Mouse (Mus musculus) embryonic facial prominence, embryonic 10.5 days (tissue): ENCODE results near the gene Hist1h4d. TPM values are rescaled to one million over a fixed set of nuclear protein-coding genes. Genes with fewer than 3 reads are reported as not detected.
"Not testable (repeated sequence)": the region's sequence is repeated elsewhere in the genome, so short reads cannot be mapped to it uniquely, and the experiment has no call there.

ENCODE experiments used
- DNase-seq: peaks from one replicate; pipeline ENCODE4 v3.0.0-alpha.2; 2017; ENCODE audit warnings: low spot score
- H3K27ac ChIP-seq: fragments of 300-500 bp; sonication (generic); replicated peaks from 2 replicates; pipeline ENCODE4 v1.5.1; 2016; ENCODE audit warnings: mild to moderate bottlenecking
- H3K27me3 ChIP-seq: fragments of 300-500 bp; sonication (generic); replicated peaks from 2 replicates; pipeline ENCODE4 v1.6.1; 2016; ENCODE audit warnings: low read depth, mild to moderate bottlenecking; ENCODE audit not compliant: poor library complexity, severe bottlenecking
- H3K36me3 ChIP-seq: fragments of 300-500 bp; sonication (generic); replicated peaks from 2 replicates; pipeline ENCODE4 v1.6.1; 2016; ENCODE audit warnings: mild to moderate bottlenecking, moderate library complexity
- H3K4me1 ChIP-seq: fragments of 300-500 bp; sonication (generic); 2 replicates; pipeline ENCODE4 v1.6.1; 2016
- H3K4me3 ChIP-seq: fragments of 300-500 bp; sonication (generic); 2 replicates; pipeline ENCODE4 v1.5.1; 2016; ENCODE audit warnings: mild to moderate bottlenecking, moderate library complexity
- H3K9me3 ChIP-seq: fragments of 300-500 bp; sonication (generic); 2 replicates; pipeline ENCODE4 v1.6.1; 2016; ENCODE audit warnings: mild to moderate bottlenecking
- WGBS: fragments of 180-500 bp; shearing (Covaris S2); methylation state at CpG from one replicate; pipeline ENCODE4 v1.1.7; 2016; 5-methylcytosine and 5-hydroxymethylcytosine counted together
- polyA plus RNA-seq: library from polyadenylated mRNA; unstranded; fragments of >200 nt; fragmentation: Nextera tagmentation; extraction: Ambion mirVana; gene quantifications from 2 replicates; pipeline ENCODE4 v1.2.1, GENCODE M21; 2016

Gene Hist1h4d
- polyA plus RNA-seq, 1 experiment from 2014 or later: 97.2 TPM

- Histone ChIP-seq H3K9me3 (no peaks in the 10 kb centered on the region), H3K27ac (no peak overlapping the region), H3K36me3 (no peaks in the 10 kb centered on the region), H3K27me3 (no peaks in the 10 kb centered on the region), H3K4me1 (peaks cover 4% of the 10 kb centered on the region), H3K4me3 (no peak overlapping the region)
- peak; percentile 76 for DNase-seq
- 8% methylated on average over 9 of the region's 9 CpGs for WGBS
These were observed 16.6 kb downstream of the Hist1h4d start for GRCm38 (mm10) chr13:23597957-23598356.

- no peak overlapping the region for H3K4me3 ChIP-seq
- no peaks in the 10 kb centered on the region for H3K27me3 ChIP-seq
- H3K4me1 ChIP-seq: no peaks in the 10 kb centered on the region
- no peaks in the 10 kb centered on the region for H3K9me3 ChIP-seq
- 81% methylated on average over 7 of the region's 7 CpGs for WGBS
- no peaks in the 10 kb centered on the region for H3K36me3 ChIP-seq
- H3K27ac ChIP-seq: no peak overlapping the region
- no peak for DNase-seq
These were observed 21.8 kb downstream of the Hist1h4d start for GRCm38 (mm10) chr13:23603182-23603699.

- 89% methylated on average over 3 of the region's 3 CpGs for WGBS
- no peak overlapping the region for H3K27ac ChIP-seq
- H3K27me3 ChIP-seq: no peaks in the 10 kb centered on the region
- DNase-seq: no peak
- H3K36me3 ChIP-seq: no peaks in the 10 kb centered on the region
- H3K4me3 ChIP-seq: no peak overlapping the region
- no peaks in the 10 kb centered on the region for H3K9me3 ChIP-seq
- no peaks in the 10 kb centered on the region for H3K4me1 ChIP-seq
These were observed 23.1 kb downstream of the Hist1h4d start for GRCm38 (mm10) chr13:23604452-23604851.

- H3K27me3 ChIP-seq: no peaks in the 10 kb centered on the region
- no peaks in the 10 kb centered on the region for H3K4me1 ChIP-seq
- H3K27ac ChIP-seq: no peak overlapping the region
- 89% methylated on average over 3 of the region's 3 CpGs for WGBS
- no peak for DNase-seq
- H3K4me3 ChIP-seq: no peak overlapping the region
- no peaks in the 10 kb centered on the region for H3K9me3 ChIP-seq
- no peaks in the 10 kb centered on the region for H3K36me3 ChIP-seq
These were observed 23.7 kb downstream of the Hist1h4d start for GRCm38 (mm10) chr13:23605052-23605451.

- no peak for DNase-seq
- H3K27me3 ChIP-seq: no peaks in the 10 kb centered on the region
- 86% methylated on average over 4 of the region's 4 CpGs for WGBS
These were observed 27.8 kb downstream of the Hist1h4d start for GRCm38 (mm10) chr13:23609209-23609608.

GRCm38 (mm10) chr13:23609844-23610243 lies 28.4 kb downstream of the Hist1h4d start:
- H3K36me3 ChIP-seq: no peaks in the 10 kb centered on the region
- DNase-seq: no peak
- H3K4me1 ChIP-seq: no peaks in the 10 kb centered on the region
- no peaks in the 10 kb centered on the region for H3K27me3 ChIP-seq
- H3K27ac ChIP-seq: no peak overlapping the region
- no peak overlapping the region for H3K4me3 ChIP-seq
- H3K9me3 ChIP-seq: no peaks in the 10 kb centered on the region

More at GRCm38 (mm10) chr13:23609209-23609608, 27.8 kb downstream of the Hist1h4d start:
- H3K4me3 ChIP-seq: no peak overlapping the region
- H3K4me1 ChIP-seq: no peaks in the 10 kb centered on the region
- no peaks in the 10 kb centered on the region for H3K9me3 ChIP-seq
- H3K27ac ChIP-seq: no peak overlapping the region
- no peaks in the 10 kb centered on the region for H3K36me3 ChIP-seq

- Histone ChIP-seq H3K36me3 (no peaks in the 10 kb centered on the region), H3K27me3 (no peaks in the 10 kb centered on the region), H3K9me3 (no peaks in the 10 kb centered on the region), H3K27ac (no peak overlapping the region), H3K4me1 (no peaks in the 10 kb centered on the region), H3K4me3 (no peak overlapping the region)
- DNase-seq: no peak
- WGBS: 70% methylated on average over 2 of the region's 2 CpGs
These were observed 29.0 kb downstream of the Hist1h4d start for GRCm38 (mm10) chr13:23610393-23610792.

- no peaks in the 10 kb centered on the region for H3K36me3 ChIP-seq
- no peak overlapping the region for H3K4me3 ChIP-seq
- no peaks in the 10 kb centered on the region for H3K4me1 ChIP-seq
- no peak overlapping the region for H3K27ac ChIP-seq
- 94% methylated on average over 3 of the region's 3 CpGs for WGBS
- no peaks in the 10 kb centered on the region for H3K9me3 ChIP-seq
- DNase-seq: no peak
- no peaks in the 10 kb centered on the region for H3K27me3 ChIP-seq
These were observed 30.2 kb downstream of the Hist1h4d start for GRCm38 (mm10) chr13:23611638-23612037.

GRCm38 (mm10) chr13:23620056-23620732 lies 38.8 kb downstream of the Hist1h4d start:
- Histone ChIP-seq H3K9me3 (no peaks in the 10 kb centered on the region), H3K27me3 (no peaks in the 10 kb centered on the region), H3K4me3 (peak overlapping the region; percentile 76), H3K4me1 (peaks cover 18% of the 10 kb centered on the region), H3K27ac (peak overlapping the region; percentile 97), H3K36me3 (no peaks in the 10 kb centered on the region)
- WGBS: 65% methylated on average over 12 of the region's 12 CpGs
- no peak for DNase-seq

- no peaks in the 10 kb centered on the region for H3K9me3 ChIP-seq
- no peaks in the 10 kb centered on the region for H3K36me3 ChIP-seq
- no peaks in the 10 kb centered on the region for H3K27me3 ChIP-seq
- peak within 1 kb of the TSS; percentile 76 for H3K4me3 ChIP-seq
- H3K27ac ChIP-seq: peak within 1 kb of the TSS; percentile 97
- DNase-seq: peak; percentile 74
- 1% methylated on average over 27 of the region's 27 CpGs for WGBS
- peaks cover 18% of the 10 kb centered on the region for H3K4me1 ChIP-seq
These were observed 39.5 kb downstream of the Hist1h4d start, which contains the start of gene Hist1h2be for GRCm38 (mm10) chr13:23620733-23621531. Gene Hist1h2be (minus strand): TSS chr13:23621124.

GRCm38 (mm10) chr13:23621532-23622174 lies 40.3 kb downstream of the Hist1h4d start:
- Histone ChIP-seq H3K27ac (peak overlapping the region; percentile 97), H3K9me3 (no peaks in the 10 kb centered on the region), H3K27me3 (0 out of 2 replicates have a peak, but pooled peaks cover 2% of the 10 kb centered on the region), H3K36me3 (no peaks in the 10 kb centered on the region), H3K4me1 (peaks cover 18% of the 10 kb centered on the region), H3K4me3 (peak overlapping the region; percentile 76)
- peak; percentile 74 for DNase-seq
- under 1% methylated on average over 18 of the region's 18 CpGs for WGBS

GRCm38 (mm10) chr13:23622175-23622671 lies 40.8 kb downstream of the Hist1h4d start, which contains the start of gene Hist1h1e:
Gene Hist1h1e (minus strand): TSS chr13:23622558.
- not testable (repeated sequence) for H3K9me3 ChIP-seq, H3K27me3 ChIP-seq, H3K36me3 ChIP-seq
- under 1% methylated on average over 53 of the region's 53 CpGs for WGBS
- peak within 1 kb of the TSS; percentile 76 for H3K4me3 ChIP-seq
- peaks cover 18% of the 10 kb centered on the region for H3K4me1 ChIP-seq
- DNase-seq: peak; percentile 92
- peak within 1 kb of the TSS; percentile 97 for H3K27ac ChIP-seq
